Mouse (Mus musculus): ENCODE measurements around the gene Ulk3.

Gene Ulk3

GRCm38 (mm10) chr9:57568500-57568899, 20.8 kb upstream of the Ulk3 start:
- in situ Hi-C loops (cut with MboI, MseI): no loop called here

DNA sequence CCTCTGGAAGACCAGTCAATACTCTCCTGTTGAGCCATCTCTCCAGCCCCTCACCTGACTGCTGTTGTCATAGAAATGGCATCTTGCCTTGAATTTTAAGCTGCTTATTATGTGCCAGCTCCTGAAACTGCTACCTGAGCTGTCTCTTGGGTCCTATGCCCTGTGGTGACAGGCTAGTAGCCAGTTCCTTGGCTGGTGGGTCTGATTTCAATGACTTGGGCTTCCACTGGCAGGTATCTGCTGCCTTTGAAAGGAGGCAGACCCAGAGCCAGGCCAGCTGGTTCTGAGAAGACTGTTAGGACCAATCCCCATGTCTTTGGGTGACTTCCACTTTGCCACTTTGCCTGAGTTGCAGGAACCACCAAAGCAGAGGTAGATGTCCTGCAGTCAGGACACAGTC, 14.9 kb upstream of the Ulk3 start:
- in situ Hi-C loops (cut with MboI, MseI): no loop called here

- in situ Hi-C loops (cut with MboI, MseI): loop anchor here (5.0 kb wide), 1 partner anchor 42 kb away; no protein-coding TSS in a partner anchor
Observed at GRCm38 (mm10) chr9:57575577-57575976, 13.7 kb upstream of the Ulk3 start.

GRCm38 (mm10) chr9:57577144-57577849, 12.0 kb upstream of the Ulk3 start:
- in situ Hi-C loops (cut with MboI, MseI): loop anchor here (5.0 kb wide), 1 partner anchor 40 kb away; no protein-coding TSS in a partner anchor

GRCm38 (mm10) chr9:57584991-57585390, 4.3 kb upstream of the Ulk3 start:
- in situ Hi-C loops (cut with MboI, MseI): no loop called here

- in situ Hi-C loops (cut with MboI, MseI): no loop called here
Observed at GRCm38 (mm10) chr9:57590726-57591125, 1.5 kb downstream of the Ulk3 start.

- in situ Hi-C loops (cut with MboI, MseI): no loop called here
Observed at GRCm38 (mm10) chr9:57593454-57594173, 4.4 kb downstream of the Ulk3 start.

DNA sequence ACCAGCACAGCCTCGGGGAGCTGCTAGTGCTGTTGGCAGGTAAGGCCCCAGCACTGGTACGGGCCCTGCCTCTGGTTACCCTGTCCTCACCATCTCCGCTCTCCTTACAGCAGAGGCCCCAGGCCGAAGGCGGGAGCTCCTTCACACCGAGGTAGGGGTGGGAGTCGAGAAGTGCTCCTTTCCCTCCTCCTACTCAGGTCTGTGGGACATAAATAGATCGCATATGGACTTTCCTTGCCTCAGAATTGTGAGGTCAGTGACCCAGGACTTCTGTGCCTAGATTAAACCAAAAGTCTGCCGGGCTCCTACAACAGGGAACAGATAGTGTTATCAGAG, 4.9 kb downstream of the Ulk3 start:
- in situ Hi-C loops (cut with MboI, MseI): no loop called here

GRCm38 (mm10) chr9:57597265-57597664, 8.0 kb downstream of the Ulk3 start:
- in situ Hi-C loops (cut with MboI, MseI): no loop called here

DNA sequence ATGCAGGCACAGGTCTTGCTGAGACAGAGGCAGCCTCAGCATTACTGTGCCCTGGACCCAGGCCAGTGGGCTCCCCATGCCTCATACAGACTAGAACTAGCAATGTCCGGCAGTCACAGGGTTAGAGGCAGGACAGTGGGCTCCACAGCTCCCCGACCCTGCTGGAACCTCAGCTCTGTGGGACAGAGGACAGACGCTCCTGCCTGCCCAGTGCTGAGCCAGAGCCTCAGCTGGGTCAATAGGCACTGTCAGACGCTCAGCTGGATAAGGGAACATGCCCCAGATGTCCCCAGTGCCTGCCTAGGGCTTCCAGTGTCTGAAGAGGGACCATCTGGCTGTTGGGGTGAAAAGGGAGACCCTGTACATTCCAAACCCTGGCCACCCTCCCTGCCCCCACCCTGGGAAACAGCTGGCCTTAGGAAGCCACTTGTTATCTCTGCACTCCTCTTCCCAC, 8.7 kb downstream of the Ulk3 start:
- in situ Hi-C loops (cut with MboI, MseI): no loop called here

DNA sequence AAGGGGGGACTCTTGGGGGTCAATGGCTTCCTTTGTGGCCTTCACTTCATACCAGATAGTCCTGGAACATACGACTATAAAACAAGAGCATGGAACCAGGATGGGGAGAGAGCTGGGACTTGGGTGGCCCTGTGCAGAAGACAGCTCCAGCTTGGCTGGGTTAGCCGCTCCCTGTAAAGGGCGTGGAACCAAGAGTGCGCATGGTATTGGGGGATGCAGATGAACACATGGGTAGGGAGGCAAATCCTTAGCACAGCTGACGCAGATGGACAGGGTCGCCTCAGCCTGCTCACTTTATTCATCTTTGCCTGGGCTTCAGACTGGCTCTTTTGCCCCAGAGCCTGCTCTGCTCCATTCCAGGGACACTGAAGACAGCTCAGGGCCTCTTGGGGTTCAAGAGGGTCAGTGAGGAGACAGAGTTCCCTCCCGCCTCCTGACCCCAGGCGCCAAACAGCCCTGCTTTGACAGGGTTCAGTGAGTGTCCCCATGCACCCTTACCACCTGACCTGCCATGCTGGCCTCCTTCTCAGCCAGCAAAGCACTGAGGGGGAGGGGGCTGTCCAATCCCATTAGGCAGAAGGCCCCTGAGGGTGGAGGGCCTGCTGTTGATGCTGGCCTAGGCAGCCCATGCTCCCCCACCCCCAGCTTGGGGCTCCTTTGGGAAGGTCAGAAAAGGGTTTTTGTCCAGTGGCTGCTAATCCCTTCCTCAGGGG, 9.8 kb downstream of the Ulk3 start:
- in situ Hi-C loops (cut with MboI, MseI): no loop called here

DNA sequence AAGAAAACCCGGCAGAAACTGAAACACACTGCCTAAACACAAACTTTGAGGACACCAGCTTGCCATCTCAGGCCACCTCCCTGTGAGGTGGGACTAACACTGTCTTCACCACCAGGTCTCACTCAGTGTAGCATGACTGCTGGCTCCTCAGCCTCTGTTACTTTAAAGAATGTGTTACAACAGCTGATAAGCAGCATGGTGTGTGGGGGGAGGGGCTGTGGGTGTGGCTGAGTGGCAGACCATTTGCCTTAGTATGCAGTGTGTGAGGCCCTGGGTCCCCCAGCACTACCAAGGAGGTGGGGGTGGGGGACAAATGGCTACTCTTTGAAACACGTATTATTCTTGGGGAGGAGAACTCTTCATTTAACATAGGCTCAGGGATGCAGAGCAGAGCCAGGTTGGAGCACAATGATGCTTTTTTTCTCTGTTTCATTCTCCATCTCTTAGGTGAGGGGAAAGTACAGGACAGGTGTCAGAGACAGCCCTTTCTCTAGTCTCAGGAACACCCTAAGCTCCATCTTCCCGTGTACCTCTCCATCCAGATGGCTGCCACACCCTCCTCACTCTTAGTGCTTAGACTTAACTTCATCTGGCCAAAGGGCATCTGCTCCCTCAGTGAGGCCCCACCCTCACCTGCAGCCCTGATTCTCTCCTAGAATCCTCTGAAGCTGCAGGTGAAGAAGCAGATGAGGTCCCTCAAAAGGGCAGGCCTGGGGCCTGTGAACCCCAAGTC, 11.5 kb downstream of the Ulk3 start:
- in situ Hi-C loops (cut with MboI, MseI): no loop called here

DNA sequence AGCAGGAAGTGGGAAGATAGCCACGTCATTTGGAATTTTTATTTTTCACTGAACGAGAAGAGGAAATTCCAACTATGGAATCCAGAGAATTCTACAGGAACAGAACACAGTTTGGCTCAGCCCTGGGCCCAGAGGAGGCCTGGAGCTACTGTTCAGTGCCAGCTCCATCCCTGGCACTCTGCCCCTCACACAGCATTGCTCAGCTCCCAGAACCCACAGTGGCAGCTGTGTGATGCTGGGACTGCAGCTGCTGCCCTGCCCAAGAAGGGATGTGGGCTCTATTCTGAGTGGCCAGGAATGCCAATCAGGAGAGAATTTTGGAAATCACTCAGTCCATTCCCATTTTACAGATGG, 12.1 kb downstream of the Ulk3 start:
- in situ Hi-C loops (cut with MboI, MseI): no loop called here

GRCm38 (mm10) chr9:57602098-57602497, 12.8 kb downstream of the Ulk3 start:
- in situ Hi-C loops (cut with MboI, MseI): no loop called here

GRCm38 (mm10) chr9:57604875-57605274, 15.6 kb downstream of the Ulk3 start:
- in situ Hi-C loops (cut with MboI, MseI): no loop called here

- in situ Hi-C loops (cut with MboI, MseI): no loop called here
Observed at GRCm38 (mm10) chr9:57605503-57605902, 16.3 kb downstream of the Ulk3 start.

GRCm38 (mm10) chr9:57606139-57606851, 17.0 kb downstream of the Ulk3 start, which contains the start of gene Cplx3:
TSS of gene Cplx3 (minus strand) at chr9:57606281.
- in situ Hi-C loops (cut with MboI, MseI): no loop called here

DNA sequence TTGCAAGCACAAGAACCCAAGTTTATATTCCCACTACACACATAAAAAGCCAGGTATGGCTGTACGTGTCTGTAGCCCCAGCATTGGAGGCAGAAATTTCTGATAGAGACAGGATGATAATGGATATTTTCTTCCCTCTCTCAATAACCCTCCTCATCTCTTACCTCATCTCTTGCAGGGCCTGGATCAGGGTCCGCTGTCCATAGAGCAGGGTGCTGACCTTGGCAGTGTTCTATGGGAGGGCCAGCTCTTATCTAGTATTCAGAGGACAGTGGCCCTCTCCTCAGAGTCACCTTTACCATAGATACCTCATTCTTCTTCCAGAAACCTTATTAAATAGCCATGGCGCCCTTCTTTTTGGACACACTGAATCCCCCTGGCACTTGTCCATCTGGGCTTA, 20.6 kb downstream of the Ulk3 start:
- in situ Hi-C loops (cut with MboI, MseI): no loop called here

DNA sequence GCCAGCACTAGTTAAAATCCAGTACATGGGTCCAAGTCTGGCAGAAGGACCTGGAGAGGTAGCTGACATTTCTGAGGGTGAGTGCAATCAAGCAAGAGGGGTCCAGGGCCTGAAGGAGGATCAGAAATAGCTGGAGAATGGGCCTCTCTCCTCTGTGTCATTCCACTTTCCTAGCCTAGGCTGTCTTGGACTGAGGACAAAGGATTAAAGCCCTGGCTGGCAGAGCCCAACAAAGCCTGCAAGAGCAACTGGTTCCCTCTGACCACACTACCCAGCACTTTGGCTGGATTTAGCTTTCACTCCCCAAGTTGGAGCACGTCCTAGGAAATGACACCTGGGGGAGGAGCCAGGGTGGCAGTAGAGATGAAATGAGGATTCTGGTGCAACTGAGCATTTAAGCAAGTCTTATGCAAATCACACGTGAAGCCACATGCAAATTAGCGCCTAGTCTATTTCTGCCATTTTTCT, 21.1 kb downstream of the Ulk3 start:
- in situ Hi-C loops (cut with MboI, MseI): no loop called here

DNA sequence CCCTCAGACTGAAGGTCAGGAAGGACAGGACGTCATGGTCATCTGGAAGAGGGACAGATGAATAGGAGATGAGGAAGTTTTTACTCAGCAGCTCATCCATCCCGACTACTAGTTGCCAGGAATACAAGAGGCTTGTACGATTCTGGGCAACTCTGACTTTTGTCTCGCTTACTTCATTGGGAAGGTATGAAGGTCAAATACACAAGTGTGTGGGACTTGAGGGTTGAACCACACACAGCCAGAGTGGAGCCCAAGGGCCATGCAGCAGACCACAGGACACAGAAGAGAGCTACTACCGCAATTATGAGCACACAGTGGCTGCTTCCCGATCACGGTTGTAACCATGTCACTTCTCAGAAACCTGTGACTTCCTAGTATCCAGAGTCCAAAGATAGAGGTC, 23.3 kb downstream of the Ulk3 start:
- in situ Hi-C loops (cut with MboI, MseI): no loop called here

DNA sequence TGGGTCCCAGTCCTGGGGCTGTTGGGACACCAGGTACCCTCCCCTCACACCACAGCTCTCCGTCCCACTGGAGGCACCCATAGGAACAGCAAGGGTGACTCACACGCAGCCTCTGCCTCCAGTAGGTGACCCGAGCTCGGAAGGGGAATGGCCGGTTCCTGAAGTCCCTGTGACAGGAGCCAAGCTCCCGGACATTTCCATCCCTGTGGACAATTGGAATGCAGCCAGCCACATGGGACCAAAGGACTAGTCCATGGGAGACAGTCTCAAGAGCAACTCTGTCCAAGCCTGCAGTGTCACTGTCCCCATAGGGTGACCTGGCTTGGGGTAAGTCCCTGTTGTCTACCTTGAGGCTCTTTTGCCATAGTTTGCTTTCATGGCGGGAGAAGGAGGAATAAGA, 24.7 kb downstream of the Ulk3 start:
- in situ Hi-C loops (cut with MboI, MseI): no loop called here

Measured in T-helper 2 cell (primary cell).